Mouse (Mus musculus) lung, adult 10 weeks (tissue): ENCODE measurements around the gene Gm8094. TPM values are rescaled to one million over a fixed set of nuclear protein-coding genes. Genes with fewer than 3 reads are reported as not detected.

Experiments used
- polyA plus RNA-seq: library from polyadenylated mRNA; stranded (reverse); fragments of 350-450 nt; fragmentation: Illumina TruSeq; extraction: RNeasy Lipid Tissue Mini Kit (QIAGEN cat#74804); gene quantifications from one replicate; pipeline ENCODE4 v1.2.3, GENCODE M21; 2014; ENCODE audit warnings: low read depth, low replicate concordance; ENCODE audit not compliant: insufficient read depth

The Gm8094 gene
- not detected for polyA plus RNA-seq

GRCm38 (mm10) chr14:43076543-43076942 is at the start of gene Gm8094:
Gm8094 (minus strand) TSS chr14:43076643.

GRCm38 (mm10) chr14:43100301-43100700 is 23.9 kb upstream of the Gm8094 start, which contains the start of gene Gm8104:
Gm8104 (plus strand) TSS chr14:43100601.

Other genes with a start within 250 kb of the Gm8094 start
- not detected for gene Gm21977, start 223.2 kb downstream of the Gm8094 start, polyA plus RNA-seq
- gene Gm8082, start 83.0 kb downstream of the Gm8094 start, polyA plus RNA-seq = not detected
- not detected for gene Gm10376, start 61.0 kb downstream of the Gm8094 start, polyA plus RNA-seq
- not detected for gene Gm8104, start 24.0 kb upstream of the Gm8094 start, polyA plus RNA-seq
- gene Gm7233, start 103.2 kb upstream of the Gm8094 start, polyA plus RNA-seq = not detected
- not detected for gene Gm8122, start 158.7 kb upstream of the Gm8094 start, polyA plus RNA-seq
- not detected for gene Gm8126, start 182.0 kb upstream of the Gm8094 start, polyA plus RNA-seq
- not detected for gene Gm9732, start 198.4 kb upstream of the Gm8094 start, polyA plus RNA-seq
- not detected for gene Gm8127, start 217.2 kb upstream of the Gm8094 start, polyA plus RNA-seq